Mouse (Mus musculus): ENCODE measurements at regions not wholly inside any gene's neighbourhood (a gene's known extent, or its start where the extent isn't known, plus 50 kb on each side); places are given as distances from the start of the nearest gene placed in this dataset.

- DNase-seq, result peak; percentile 66
Observed at GRCm38 (mm10) chr8:90635766-90636492, 181.3 kb downstream of the Gm19935 start.

GRCm38 (mm10) chr8:90630796-90631195 lies 186.4 kb downstream of the Gm19935 start:
- no peak for DNase-seq

GRCm38 (mm10) chr8:90608410-90608809 lies 208.8 kb downstream of the Gm19935 start:
- no peak for DNase-seq

- DNase-seq, result no peak
Observed at GRCm38 (mm10) chr8:90600946-90601695, 216.1 kb downstream of the Gm19935 start.

GRCm38 (mm10) chr8:90597376-90597775 lies 219.8 kb downstream of the Gm19935 start:
- no peak for DNase-seq

GRCm38 (mm10) chr8:90579426-90579825 lies 231.3 kb upstream of the Tox3 start:
- DNase-seq, result no peak

GRCm38 (mm10) chr8:90576976-90577375 lies 228.8 kb upstream of the Tox3 start:
- no peak for DNase-seq

GRCm38 (mm10) chr8:90574676-90575075 lies 226.5 kb upstream of the Tox3 start:
- DNase-seq, result no peak

- DNase-seq, result no peak
Observed at GRCm38 (mm10) chr8:90556079-90556427, 207.9 kb upstream of the Tox3 start.

GRCm38 (mm10) chr8:90555415-90556078 lies 207.4 kb upstream of the Tox3 start:
- DNase-seq, result no peak

- no peak for DNase-seq
Observed at GRCm38 (mm10) chr8:90547276-90547675, 199.1 kb upstream of the Tox3 start.

GRCm38 (mm10) chr8:90542619-90543018 lies 194.5 kb upstream of the Tox3 start:
- no peak for DNase-seq

GRCm38 (mm10) chr8:90536196-90536640 lies 188.1 kb upstream of the Tox3 start:
- DNase-seq, result no peak

- no peak for DNase-seq
Observed at GRCm38 (mm10) chr8:90535515-90536156, 187.5 kb upstream of the Tox3 start.

GRCm38 (mm10) chr8:90521393-90521792 lies 173.2 kb upstream of the Tox3 start:
- DNase-seq, result no peak

- DNase-seq, result no peak
Observed at GRCm38 (mm10) chr8:90520186-90520585, 172.0 kb upstream of the Tox3 start.

GRCm38 (mm10) chr8:90519567-90519966 lies 171.4 kb upstream of the Tox3 start:
- DNase-seq, result no peak

- no peak for DNase-seq
Observed at GRCm38 (mm10) chr8:90514191-90514590, 166.0 kb upstream of the Tox3 start.

GRCm38 (mm10) chr8:90513601-90514000 lies 165.5 kb upstream of the Tox3 start:
- no peak for DNase-seq

GRCm38 (mm10) chr8:90513102-90513501 lies 165.0 kb upstream of the Tox3 start:
- no peak for DNase-seq

GRCm38 (mm10) chr8:90512594-90512993 lies 164.5 kb upstream of the Tox3 start:
- no peak for DNase-seq

- DNase-seq, result no peak
Observed at GRCm38 (mm10) chr8:90504521-90504920, 156.4 kb upstream of the Tox3 start.

GRCm38 (mm10) chr8:90503306-90503705 lies 155.2 kb upstream of the Tox3 start:
- DNase-seq, result no peak
